Mouse (Mus musculus): ENCODE data around the gene Rbfox3.

Gene Rbfox3

DNA sequence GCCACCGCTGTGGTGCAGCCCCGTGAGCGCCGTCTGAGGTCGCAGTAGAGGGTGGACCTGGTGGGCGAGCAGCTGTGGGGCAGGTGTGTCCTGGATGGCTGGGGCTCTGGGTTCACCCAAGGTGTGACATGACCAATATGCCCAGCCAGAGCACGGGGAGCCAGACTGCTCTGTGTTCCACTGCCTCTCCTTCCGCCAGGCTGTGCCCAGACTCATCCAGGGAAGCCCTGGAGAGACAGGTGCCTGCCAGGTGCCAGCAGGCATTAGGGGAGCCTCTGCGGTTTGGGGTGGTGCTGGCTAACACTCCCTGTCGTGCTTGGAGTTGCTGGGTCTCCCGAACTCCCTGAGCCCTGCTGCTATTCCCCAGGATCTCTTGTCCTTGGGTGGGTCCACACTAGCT is 373.4 kb downstream of the Rbfox3 start:
- H3K36me3 ChIP-seq (ENCODE audit: insufficient read depth, low read length), result no peaks in the 10 kb centered on the region
- H3K27me3 ChIP-seq (ENCODE audit: insufficient read depth, low read length), result peaks cover 19% of the 10 kb centered on the region
- TF ChIP-seq NANOG (IDR thresholded peaks at IDR 0.05; ENCODE audit: borderline replicate concordance, low read length) (no peak), POU5F1 (IDR thresholded peaks at IDR 0.05; ENCODE audit: borderline replicate concordance, low read length) (no peak), CTCF (conservative IDR thresholded peaks at IDR 0.05; ENCODE audit: low read length) (no peak)
- H3K4me3 ChIP-seq (replicated peaks; ENCODE audit: low read length), result no peak overlapping the region
- peaks cover 75% of the 10 kb centered on the region for H3K4me1 ChIP-seq (replicated peaks; ENCODE audit: low read depth, low read length)
- no peaks in the 10 kb centered on the region for H3K9me3 ChIP-seq (ENCODE audit: low read length)

DNA sequence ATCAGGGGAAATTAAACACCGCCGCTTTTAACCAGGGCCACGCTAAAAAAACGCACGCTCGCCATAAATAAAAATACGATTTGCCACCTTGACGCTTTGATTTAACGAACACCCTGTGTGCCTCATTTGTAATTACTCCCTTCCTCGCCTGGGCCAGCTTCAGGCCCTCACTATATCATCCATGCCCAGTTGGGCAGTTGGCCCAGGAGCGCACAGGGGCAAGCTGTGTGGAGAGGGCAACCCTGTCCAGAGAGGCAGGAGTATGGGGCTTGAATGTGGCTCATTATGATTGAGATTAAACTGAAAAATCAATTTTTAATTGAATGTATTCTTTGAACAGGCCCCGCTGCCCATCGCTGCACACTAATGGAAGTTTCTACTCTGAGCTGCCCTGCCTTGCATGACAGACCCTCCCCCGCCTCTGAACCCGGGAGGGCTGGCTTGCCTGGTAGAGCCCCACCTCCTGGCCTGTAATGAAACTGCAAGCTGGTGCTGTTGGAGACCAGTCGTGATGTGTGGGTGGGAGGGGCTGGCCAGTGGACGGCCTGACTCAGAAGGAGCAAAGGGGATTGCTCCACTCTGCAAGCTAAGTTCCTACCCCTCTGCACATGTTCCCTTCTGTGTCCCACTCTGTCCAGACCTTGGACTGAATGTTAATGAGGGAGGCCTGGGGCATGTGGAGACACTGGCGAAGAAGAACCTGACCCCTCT is 376.9 kb downstream of the Rbfox3 start:
- H3K36me3 ChIP-seq (ENCODE audit: insufficient read depth, low read length), result no peaks in the 10 kb centered on the region
- peak; percentile 92 for TF ChIP-seq CTCF (conservative IDR thresholded peaks at IDR 0.05; ENCODE audit: low read length)
- TF ChIP-seq NANOG (IDR thresholded peaks at IDR 0.05; ENCODE audit: borderline replicate concordance, low read length), result no peak
- TF ChIP-seq POU5F1 (IDR thresholded peaks at IDR 0.05; ENCODE audit: borderline replicate concordance, low read length), result no peak
- H3K4me3 ChIP-seq (replicated peaks; ENCODE audit: low read length), result no peak overlapping the region
- peaks cover 18% of the 10 kb centered on the region for H3K27me3 ChIP-seq (ENCODE audit: insufficient read depth, low read length)
- no peaks in the 10 kb centered on the region for H3K9me3 ChIP-seq (ENCODE audit: low read length)
- H3K4me1 ChIP-seq (replicated peaks; ENCODE audit: low read depth, low read length), result peaks cover 51% of the 10 kb centered on the region

DNA sequence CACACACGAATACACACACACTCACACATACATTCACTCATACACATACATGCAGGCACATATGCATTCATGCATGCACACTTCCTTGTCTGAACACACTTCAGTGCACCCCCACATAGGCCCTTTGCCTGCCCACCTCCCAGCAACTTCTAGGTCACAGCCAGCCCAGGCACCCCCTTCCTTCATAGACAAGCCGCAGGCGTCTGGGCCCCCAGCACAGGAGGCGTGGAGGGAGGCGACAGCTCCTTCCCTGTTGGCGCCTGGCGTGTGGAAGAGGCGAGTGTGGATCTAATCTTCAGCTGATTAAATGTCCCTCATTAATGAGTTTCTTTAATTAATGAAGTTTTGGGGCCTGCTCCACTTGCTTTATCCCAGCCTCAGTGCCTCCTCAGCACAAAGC is 381.1 kb downstream of the Rbfox3 start:
- H3K27me3 ChIP-seq (ENCODE audit: insufficient read depth, low read length), result peaks cover 26% of the 10 kb centered on the region
- H3K4me1 ChIP-seq (replicated peaks; ENCODE audit: low read depth, low read length), result peaks cover 29% of the 10 kb centered on the region
- no peak for TF ChIP-seq NANOG (IDR thresholded peaks at IDR 0.05; ENCODE audit: borderline replicate concordance, low read length)
- no peaks in the 10 kb centered on the region for H3K9me3 ChIP-seq (ENCODE audit: low read length)
- H3K36me3 ChIP-seq (ENCODE audit: insufficient read depth, low read length), result no peaks in the 10 kb centered on the region
- no peak overlapping the region; the same call in 1 of the 2 replicates for H3K4me3 ChIP-seq (replicated peaks; ENCODE audit: low read length)

DNA sequence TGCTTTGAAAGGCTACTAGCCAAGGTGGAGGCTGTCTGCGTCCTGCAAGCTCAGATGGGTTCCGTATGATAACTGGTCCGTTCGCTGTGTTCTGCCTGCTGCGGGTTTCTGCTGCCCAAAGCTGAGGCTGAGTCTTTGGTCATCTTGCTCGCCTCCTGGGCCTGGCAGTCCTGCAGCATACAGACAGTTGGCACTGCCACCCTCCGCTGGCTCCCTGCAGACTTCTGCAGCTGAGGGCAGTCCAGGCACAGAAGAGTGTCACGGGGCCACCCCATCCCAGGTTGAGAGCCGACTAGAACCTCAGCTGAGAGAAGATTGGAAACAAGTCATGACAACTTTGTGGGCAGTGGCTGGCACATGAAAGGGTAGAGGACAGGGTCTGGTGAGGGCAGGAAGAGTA is 382.6 kb downstream of the Rbfox3 start:
- no peaks in the 10 kb centered on the region for H3K36me3 ChIP-seq (ENCODE audit: insufficient read depth, low read length)
- no peaks in the 10 kb centered on the region for H3K9me3 ChIP-seq (ENCODE audit: low read length)
- no peak overlapping the region for H3K4me3 ChIP-seq (replicated peaks; ENCODE audit: low read length)
- TF ChIP-seq CTCF (conservative IDR thresholded peaks at IDR 0.05; ENCODE audit: low read length) (no peak), POU5F1 (IDR thresholded peaks at IDR 0.05; ENCODE audit: borderline replicate concordance, low read length) (no peak), NANOG (IDR thresholded peaks at IDR 0.05; ENCODE audit: borderline replicate concordance, low read length) (no peak)
- H3K27me3 ChIP-seq (ENCODE audit: insufficient read depth, low read length), result peaks cover 23% of the 10 kb centered on the region
- H3K4me1 ChIP-seq (replicated peaks; ENCODE audit: low read depth, low read length), result peaks cover 20% of the 10 kb centered on the region

DNA sequence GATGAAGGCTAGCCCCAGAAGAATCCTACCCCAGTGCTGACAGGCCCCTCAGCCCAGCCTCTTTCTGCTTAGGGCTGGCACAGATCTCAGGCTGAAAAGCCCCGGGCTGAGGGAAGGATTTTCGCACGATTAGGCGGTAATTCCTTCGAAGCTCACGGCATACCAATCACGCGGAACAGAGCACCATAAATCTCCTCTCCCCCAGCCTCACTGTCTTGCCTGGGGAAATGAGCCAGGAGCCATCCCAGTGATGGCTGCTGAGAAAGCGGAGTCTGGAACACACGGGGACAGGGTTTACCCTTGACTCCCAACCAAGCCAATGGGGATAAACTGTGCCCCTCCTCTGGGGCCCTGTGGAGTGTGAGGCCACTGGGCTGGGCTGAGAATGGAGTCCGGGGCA is 386.3 kb downstream of the Rbfox3 start:
- Histone ChIP-seq H3K27me3 (ENCODE audit: insufficient read depth, low read length) (peaks cover 29% of the 10 kb centered on the region), H3K9me3 (ENCODE audit: low read length) (no peaks in the 10 kb centered on the region), H3K4me3 (replicated peaks; ENCODE audit: low read length) (no peak overlapping the region), H3K4me1 (replicated peaks; ENCODE audit: low read depth, low read length) (peaks cover 4% of the 10 kb centered on the region; the same call in 1 of the 2 replicates), H3K36me3 (ENCODE audit: insufficient read depth, low read length) (no peaks in the 10 kb centered on the region)
- TF ChIP-seq POU5F1 (IDR thresholded peaks at IDR 0.05; ENCODE audit: borderline replicate concordance, low read length) (no peak), NANOG (IDR thresholded peaks at IDR 0.05; ENCODE audit: borderline replicate concordance, low read length) (no peak), CTCF (conservative IDR thresholded peaks at IDR 0.05; ENCODE audit: low read length) (no peak)

DNA sequence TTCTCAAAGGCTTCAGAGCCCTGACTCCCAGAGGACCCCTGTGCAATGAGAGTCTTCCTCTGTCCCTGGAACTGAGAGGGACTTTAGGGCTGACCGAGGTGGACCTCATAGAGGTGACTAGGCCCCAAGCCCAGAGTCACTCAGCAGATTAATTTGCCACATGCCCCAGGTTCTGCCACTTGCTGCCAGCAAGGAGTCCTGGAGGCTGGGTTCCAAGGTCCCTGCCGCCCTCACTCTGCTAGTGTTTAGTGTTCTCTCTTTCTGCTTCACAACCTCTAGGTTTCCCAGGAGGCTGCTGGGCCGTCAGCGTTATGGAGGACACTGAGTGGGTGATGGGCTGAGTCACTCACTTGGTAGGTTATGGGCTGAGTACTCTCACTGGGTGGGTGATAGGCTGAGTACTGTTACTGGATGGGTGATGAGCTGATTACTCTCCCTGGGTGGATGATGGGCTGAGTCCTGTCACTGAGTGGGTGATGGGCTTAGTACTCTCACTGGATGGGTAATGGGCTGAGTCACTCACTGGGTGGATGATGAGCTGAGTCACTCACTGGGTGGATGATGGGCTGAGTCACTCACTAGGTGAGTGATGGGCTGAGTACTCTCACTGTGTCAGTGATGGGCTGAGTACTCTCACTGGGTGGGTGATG is 387.8 kb downstream of the Rbfox3 start:
- H3K27me3 ChIP-seq (ENCODE audit: insufficient read depth, low read length), result peaks cover 27% of the 10 kb centered on the region
- H3K4me1 ChIP-seq (replicated peaks; ENCODE audit: low read depth, low read length), result peaks cover 4% of the 10 kb centered on the region; the same call in 1 of the 2 replicates
- H3K36me3 ChIP-seq (ENCODE audit: insufficient read depth, low read length), result no peaks in the 10 kb centered on the region
- no peak for TF ChIP-seq CTCF (conservative IDR thresholded peaks at IDR 0.05; ENCODE audit: low read length)
- TF ChIP-seq NANOG (IDR thresholded peaks at IDR 0.05; ENCODE audit: borderline replicate concordance, low read length), result no peak
- no peak for TF ChIP-seq POU5F1 (IDR thresholded peaks at IDR 0.05; ENCODE audit: borderline replicate concordance, low read length)
- no peaks in the 10 kb centered on the region for H3K9me3 ChIP-seq (ENCODE audit: low read length)
- no peak overlapping the region for H3K4me3 ChIP-seq (replicated peaks; ENCODE audit: low read length)

DNA sequence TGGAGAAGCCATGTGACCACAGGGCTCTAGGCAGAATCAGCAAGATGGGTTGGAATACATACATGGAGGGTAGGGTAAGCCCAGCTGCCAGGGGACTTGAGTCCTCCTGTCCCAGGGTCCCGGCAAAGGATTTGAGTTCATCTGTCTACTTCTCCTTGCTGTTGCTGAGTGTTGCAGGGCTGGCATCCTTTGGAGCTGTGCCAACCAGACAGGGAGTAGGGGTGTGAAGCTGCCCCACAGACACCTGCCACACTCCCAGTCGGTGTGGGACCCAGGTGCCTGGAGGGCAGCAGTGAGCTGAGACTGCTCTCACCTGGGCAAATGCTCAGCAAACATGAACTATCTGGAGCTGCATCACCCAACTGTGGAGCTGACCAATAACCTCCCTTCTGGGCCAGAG is 390.5 kb downstream of the Rbfox3 start:
- peaks cover 14% of the 10 kb centered on the region for H3K27me3 ChIP-seq (ENCODE audit: insufficient read depth, low read length)
- H3K4me1 ChIP-seq (replicated peaks; ENCODE audit: low read depth, low read length), result peaks cover 12% of the 10 kb centered on the region
- TF ChIP-seq NANOG (IDR thresholded peaks at IDR 0.05; ENCODE audit: borderline replicate concordance, low read length), result no peak
- TF ChIP-seq CTCF (conservative IDR thresholded peaks at IDR 0.05; ENCODE audit: low read length), result no peak
- TF ChIP-seq POU5F1 (IDR thresholded peaks at IDR 0.05; ENCODE audit: borderline replicate concordance, low read length), result no peak
- no peak overlapping the region for H3K4me3 ChIP-seq (replicated peaks; ENCODE audit: low read length)
- H3K9me3 ChIP-seq (ENCODE audit: low read length), result no peaks in the 10 kb centered on the region
- no peaks in the 10 kb centered on the region for H3K36me3 ChIP-seq (ENCODE audit: insufficient read depth, low read length)

DNA sequence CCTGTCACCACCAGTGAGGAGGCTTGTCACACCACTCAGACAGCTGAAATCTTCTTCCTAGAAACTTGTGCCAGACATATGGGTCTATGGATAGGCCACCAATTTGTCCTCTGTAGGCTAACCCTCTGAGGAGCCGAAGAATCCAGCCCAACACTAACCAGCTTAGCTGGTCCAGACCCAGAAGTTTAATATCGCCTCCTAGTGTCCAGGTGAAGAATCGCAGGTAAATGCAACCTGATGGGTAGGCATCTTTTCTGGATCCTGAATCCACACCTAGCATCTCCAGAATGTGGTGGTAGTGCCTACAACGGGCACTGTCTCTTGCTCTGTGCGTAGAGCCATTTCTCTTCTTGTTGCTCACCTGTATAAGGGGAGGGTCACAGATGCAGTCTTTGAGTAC is 391.1 kb downstream of the Rbfox3 start:
- Histone ChIP-seq H3K4me3 (replicated peaks; ENCODE audit: low read length) (no peak overlapping the region), H3K9me3 (ENCODE audit: low read length) (no peaks in the 10 kb centered on the region), H3K27me3 (ENCODE audit: insufficient read depth, low read length) (peaks cover 7% of the 10 kb centered on the region; the same call in 1 of the 2 replicates), H3K36me3 (ENCODE audit: insufficient read depth, low read length) (no peaks in the 10 kb centered on the region), H3K4me1 (replicated peaks; ENCODE audit: low read depth, low read length) (peaks cover 14% of the 10 kb centered on the region)
- TF ChIP-seq POU5F1 (IDR thresholded peaks at IDR 0.05; ENCODE audit: borderline replicate concordance, low read length) (no peak), CTCF (conservative IDR thresholded peaks at IDR 0.05; ENCODE audit: low read length) (peak; percentile 89), NANOG (IDR thresholded peaks at IDR 0.05; ENCODE audit: borderline replicate concordance, low read length) (no peak)
